Mouse (Mus musculus) forebrain, postnatal 0 days (tissue): ENCODE data around the gene Fignl1. TPM values are rescaled to one million over a fixed set of nuclear protein-coding genes. Genes with fewer than 3 reads are reported as not detected.

ENCODE experiments used
- ATAC-seq: fragments of 200-750 bp; cut with Nextera tagmentation; 2 replicates; pipeline ENCODE4 v1.8.0; 2017; ENCODE audit warnings: mild to moderate bottlenecking, moderate library complexity
- DNase-seq: peaks from one replicate; pipeline ENCODE4 v3.0.0-alpha.2; 2015
- H3K27ac ChIP-seq: fragments of 300-500 bp; sonication (generic); 2 replicates; pipeline ENCODE4 v1.5.1; 2014; ENCODE audit warnings: low read depth, mild to moderate bottlenecking, antibody characterized with exemption, low read length, moderate library complexity, mixed read lengths
- H3K27me3 ChIP-seq: fragments of 300-500 bp; sonication (generic); 2 replicates; pipeline ENCODE4 v1.6.1; 2014; ENCODE audit warnings: mild to moderate bottlenecking, low read length, mixed read lengths; ENCODE audit not compliant: insufficient read depth
- H3K36me3 ChIP-seq: fragments of 300-500 bp; sonication (generic); 2 replicates; pipeline ENCODE4 v1.6.1; 2014; ENCODE audit warnings: mild to moderate bottlenecking, moderate library complexity; ENCODE audit not compliant: insufficient read depth
- H3K4me1 ChIP-seq: fragments of 300-500 bp; sonication (generic); 2 replicates; pipeline ENCODE4 v1.6.1; 2014; ENCODE audit warnings: antibody characterized with exemption; ENCODE audit not compliant: insufficient read depth
- H3K4me2 ChIP-seq: fragments of 300-500 bp; sonication (generic); 2 replicates; pipeline ENCODE4 v1.6.1; 2014; ENCODE audit warnings: low read depth, mild to moderate bottlenecking, moderate library complexity
- H3K4me3 ChIP-seq: fragments of 300-500 bp; sonication (generic); 2 replicates; pipeline ENCODE4 v1.5.1; 2014; ENCODE audit warnings: low read depth, low read length, mixed read lengths
- H3K9ac ChIP-seq: fragments of 300-500 bp; sonication (generic); 2 replicates; pipeline ENCODE4 v1.6.1; 2014; ENCODE audit warnings: mild to moderate bottlenecking
- H3K9me3 ChIP-seq: fragments of 300-500 bp; sonication (generic); 2 replicates; pipeline ENCODE4 v1.6.1; 2016; ENCODE audit warnings: low read length
- CTCF ChIP-seq: sonication (generic); IDR thresholded peaks from 2 replicates; pipeline ENCODE4 v1.5.1; 2016; ENCODE audit warnings: antibody characterized with exemption, control low read depth, low read depth
- WGBS: fragments of 180-500 bp; shearing (Covaris S2); extraction: QIAGEN DNeasy Blood & Tissue Kit; methylation state at CpG from one replicate; pipeline ENCODE4 v1.1.7; 2014; 5-methylcytosine and 5-hydroxymethylcytosine counted together
- polyA plus RNA-seq: library from polyadenylated mRNA; unstranded; fragments of >200 nt; fragmentation: Nextera tagmentation; extraction: Ambion mirVana; gene quantifications from 2 replicates; pipeline ENCODE4 v1.2.1, GENCODE M21; 2015
- total RNA-seq: library from RNA; depleted of rRNA; stranded (reverse); fragments of >200 nt; gene quantifications from 2 replicates; pipeline ENCODE4 v1.2.3, GENCODE M21; 2014

Gene Fignl1
- total and polyA plus RNA-seq, 2 experiments from 2014 or later = 4.9 to 7.8 TPM

GRCm38 (mm10) chr11:11788521-11788974, 20.2 kb downstream of the Fignl1 start:
- no peak overlapping the region for H3K4me2 ChIP-seq
- H3K27ac ChIP-seq = no peak overlapping the region
- peak; percentile 96 for ATAC-seq
- no peak overlapping the region for H3K9ac ChIP-seq
- no peaks in the 10 kb centered on the region for H3K9me3 ChIP-seq
- H3K4me1 ChIP-seq = no peaks in the 10 kb centered on the region
- peak; percentile 91 for DNase-seq
- no peaks in the 10 kb centered on the region for H3K36me3 ChIP-seq
- peak; percentile 78 for TF ChIP-seq CTCF
- 0% methylated on average over 8 of the region's 8 CpGs for WGBS
- no peak overlapping the region for H3K4me3 ChIP-seq
- H3K27me3 ChIP-seq = no peaks in the 10 kb centered on the region; the same call in 1 of the 2 replicates

DNA sequence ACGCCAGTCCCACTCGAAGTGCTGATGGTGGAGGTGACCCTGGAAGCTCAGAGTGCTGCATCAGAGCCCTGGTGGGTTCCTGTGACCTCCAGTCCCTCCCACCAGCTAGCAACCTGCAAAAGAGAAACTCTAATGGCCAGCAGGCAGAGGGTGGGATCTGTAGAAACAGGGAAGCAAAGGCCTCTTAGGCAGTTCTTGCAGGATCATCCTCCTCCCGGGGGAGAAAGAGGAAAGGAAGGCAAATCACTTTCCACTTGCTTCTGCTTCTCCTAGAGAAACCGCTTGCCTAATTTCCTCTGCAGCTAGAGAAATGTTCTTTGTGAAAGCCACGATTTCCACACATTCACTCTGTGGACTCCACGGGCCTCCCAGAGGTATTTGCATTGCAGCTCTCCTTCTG, 23.3 kb downstream of the Fignl1 start:
- WGBS = 67% methylated on average over 6 of the region's 6 CpGs
- Histone ChIP-seq H3K27me3 (no peaks in the 10 kb centered on the region; the same call in 1 of the 2 replicates), H3K4me3 (no peak overlapping the region), H3K4me2 (no peak overlapping the region), H3K27ac (no peak overlapping the region), H3K9ac (no peak overlapping the region), H3K36me3 (no peaks in the 10 kb centered on the region), H3K4me1 (no peaks in the 10 kb centered on the region), H3K9me3 (no peaks in the 10 kb centered on the region)
- no peak for TF ChIP-seq CTCF
- ATAC-seq (no peak), DNase-seq (no peak)

DNA sequence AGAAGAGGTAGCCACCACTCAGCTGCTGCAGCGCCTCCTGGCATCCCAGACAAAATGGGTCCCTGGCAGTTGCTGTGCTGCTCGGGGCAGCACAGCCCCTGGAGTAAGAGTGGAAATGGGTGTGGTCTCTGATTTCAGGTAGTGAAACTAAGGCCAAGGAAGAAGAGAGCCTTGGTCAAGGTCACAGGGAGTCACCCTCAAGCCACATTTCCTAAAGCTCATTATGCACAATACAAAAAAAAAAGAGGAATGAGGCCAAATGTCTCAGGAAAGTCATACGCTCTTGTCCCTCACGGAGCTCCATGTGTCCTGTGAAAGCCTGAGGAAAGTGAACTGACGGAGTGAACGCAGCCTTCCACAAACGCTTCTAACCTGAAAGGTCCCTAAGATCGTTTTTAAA, 27.0 kb downstream of the Fignl1 start:
- no peaks in the 10 kb centered on the region for H3K9me3 ChIP-seq
- no peaks in the 10 kb centered on the region for H3K36me3 ChIP-seq
- no peak for ATAC-seq
- no peak overlapping the region for H3K4me3 ChIP-seq
- no peak for TF ChIP-seq CTCF
- WGBS = 88% methylated on average over 8 of the region's 8 CpGs
- DNase-seq = no peak
- H3K27me3 ChIP-seq = no peaks in the 10 kb centered on the region
- H3K9ac ChIP-seq = no peak overlapping the region
- no peaks in the 10 kb centered on the region for H3K4me1 ChIP-seq
- H3K27ac ChIP-seq = no peak overlapping the region
- H3K4me2 ChIP-seq = no peak overlapping the region

DNA sequence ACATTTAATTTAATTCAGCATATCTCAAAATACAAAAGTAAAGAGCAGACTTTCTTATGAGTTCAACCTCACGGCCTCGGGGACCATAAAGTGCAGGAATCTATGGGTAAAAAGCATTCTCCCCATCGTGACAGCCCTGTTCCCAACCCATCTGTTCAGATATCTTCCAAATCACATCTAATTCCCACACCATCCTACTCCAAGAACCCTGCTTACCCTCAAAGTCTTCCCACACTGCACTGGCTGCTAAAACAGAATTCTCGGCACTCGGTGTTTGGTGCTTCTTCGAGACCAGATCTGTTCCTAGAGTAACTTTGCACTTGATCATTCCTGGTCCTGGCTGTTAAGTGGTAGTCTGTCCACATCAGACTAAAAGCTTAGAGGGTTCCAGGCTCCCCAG, 30.4 kb downstream of the Fignl1 start:
- WGBS = 92% methylated on average over 6 of the region's 6 CpGs
- H3K9me3 ChIP-seq = no peaks in the 10 kb centered on the region
- ATAC-seq (no peak), DNase-seq (no peak)
- H3K9ac ChIP-seq = no peak overlapping the region
- no peak for TF ChIP-seq CTCF
- no peaks in the 10 kb centered on the region for H3K36me3 ChIP-seq
- no peaks in the 10 kb centered on the region for H3K27me3 ChIP-seq
- H3K27ac ChIP-seq = no peak overlapping the region
- H3K4me1 ChIP-seq = no peaks in the 10 kb centered on the region
- no peak overlapping the region for H3K4me3 ChIP-seq
- no peak overlapping the region for H3K4me2 ChIP-seq

GRCm38 (mm10) chr11:11777796-11778195, 31.0 kb downstream of the Fignl1 start:
- 91% methylated on average over 2 of the region's 2 CpGs for WGBS
- ATAC-seq = no peak

DNA sequence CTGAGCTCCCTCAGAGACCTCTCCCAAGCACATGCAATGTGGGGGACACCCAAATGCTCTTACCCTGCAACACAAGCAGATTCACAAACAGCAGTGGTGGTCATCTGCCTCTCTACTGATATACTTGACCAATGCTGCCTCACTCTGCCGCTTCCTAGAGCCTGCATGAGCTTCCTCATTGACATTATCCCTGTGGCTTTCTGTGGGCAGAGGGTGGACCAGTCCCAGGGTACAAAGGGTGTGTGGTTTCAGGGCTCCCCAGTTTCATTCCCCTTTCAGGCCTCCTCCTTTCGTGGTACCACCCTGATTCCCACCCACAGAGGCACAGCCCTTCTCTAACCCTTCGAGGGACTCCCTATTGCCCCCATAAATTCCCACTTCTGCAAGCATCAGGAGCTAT, 31.5 kb downstream of the Fignl1 start:
- Histone ChIP-seq H3K9me3 (no peaks in the 10 kb centered on the region), H3K4me1 (no peaks in the 10 kb centered on the region), H3K4me2 (no peak overlapping the region), H3K36me3 (no peaks in the 10 kb centered on the region), H3K9ac (no peak overlapping the region), H3K27me3 (no peaks in the 10 kb centered on the region), H3K4me3 (no peak overlapping the region), H3K27ac (no peak overlapping the region)
- TF ChIP-seq CTCF = no peak
- DNase-seq = no peak
- 79% methylated on average over 3 of the region's 3 CpGs for WGBS
- no peak for ATAC-seq

More at GRCm38 (mm10) chr11:11777796-11778195, 31.0 kb downstream of the Fignl1 start:
- no peak overlapping the region for H3K27ac ChIP-seq
- H3K4me1 ChIP-seq = no peaks in the 10 kb centered on the region
- no peaks in the 10 kb centered on the region for H3K36me3 ChIP-seq
- no peak for TF ChIP-seq CTCF
- no peaks in the 10 kb centered on the region for H3K27me3 ChIP-seq
- no peak overlapping the region for H3K4me3 ChIP-seq
- H3K9ac ChIP-seq = no peak overlapping the region
- DNase-seq = no peak
- H3K4me2 ChIP-seq = no peak overlapping the region
- no peaks in the 10 kb centered on the region for H3K9me3 ChIP-seq

DNA sequence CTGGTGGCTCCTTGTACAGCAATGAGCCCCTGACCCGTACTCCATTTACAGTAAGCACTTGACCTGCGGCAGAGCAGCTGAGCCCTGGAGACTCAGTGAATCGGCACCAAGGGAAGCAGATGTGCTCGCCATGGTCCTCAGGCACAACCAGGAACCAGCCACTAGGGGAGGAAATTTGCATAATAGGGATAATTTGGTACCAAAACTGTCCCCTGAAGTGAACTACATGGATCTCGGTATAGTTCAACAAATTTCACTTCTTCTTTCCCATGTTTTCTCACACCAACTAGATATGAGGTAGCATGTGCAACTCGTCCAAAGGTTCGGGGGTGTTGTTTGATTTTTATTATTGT, 32.0 kb downstream of the Fignl1 start:
- H3K27ac ChIP-seq = no peak overlapping the region
- WGBS = 88% methylated on average over 7 of the region's 7 CpGs
- H3K4me1 ChIP-seq = no peaks in the 10 kb centered on the region
- no peaks in the 10 kb centered on the region for H3K36me3 ChIP-seq
- TF ChIP-seq CTCF = no peak
- H3K9ac ChIP-seq = no peak overlapping the region
- no peak overlapping the region for H3K4me3 ChIP-seq
- no peak for DNase-seq
- ATAC-seq = no peak
- H3K27me3 ChIP-seq = no peaks in the 10 kb centered on the region
- no peak overlapping the region for H3K4me2 ChIP-seq
- no peaks in the 10 kb centered on the region for H3K9me3 ChIP-seq
